Mouse (Mus musculus): ENCODE data around the gene Rab5c.

GRCm38 (mm10) chr11:100700710-100701109 lies 37.3 kb downstream of the Rab5c start:
- TF ChIP-seq NELFE (IDR thresholded peaks at IDR 0.05; ENCODE audit: low read depth, low read length), result no peak
- no peak for TF ChIP-seq ZMIZ1 (IDR thresholded peaks at IDR 0.05; ENCODE audit: low read depth, low read length)
